Mouse (Mus musculus): ENCODE measurements around the gene Olfr944. TPM values are rescaled to one million over a fixed set of nuclear protein-coding genes. Genes with fewer than 3 reads are reported as not detected.

The Olfr944 gene
- not detected for total RNA-seq (2023)

GRCm38 (mm10) chr9:39201620-39202019 is at the start of gene Olfr944:
Olfr944 (plus strand) TSS chr9:39201920.

GRCm38 (mm10) chr9:39166004-39166403 is 35.7 kb upstream of the Olfr944 start, which contains the start of gene Olfr943:
Olfr943 (plus strand) TSS chr9:39166304.

GRCm38 (mm10) chr9:39249894-39250293 is 48.2 kb downstream of the Olfr944 start, which contains the start of gene Olfr1537:
Olfr1537 (minus strand) TSS chr9:39249994.

Other genes with a start within 250 kb of the Olfr944 start
- not detected for gene Olfr933, start 229.6 kb upstream of the Olfr944 start, total RNA-seq (2023)
- not detected for gene Olfr934, start 213.6 kb upstream of the Olfr944 start, total RNA-seq (2023)
- not detected for gene Olfr935, start 202.2 kb upstream of the Olfr944 start, total RNA-seq (2023)
- gene Olfr146, start 178.5 kb upstream of the Olfr944 start, total RNA-seq (2023): not detected
- not detected for gene Olfr937, start 137.0 kb upstream of the Olfr944 start, total RNA-seq (2023)
- not detected for gene Olfr938, start 123.0 kb upstream of the Olfr944 start, total RNA-seq (2023)
- not detected for gene Olfr27, start 73.8 kb upstream of the Olfr944 start, total RNA-seq (2023)
- not detected for gene Olfr943, start 35.6 kb upstream of the Olfr944 start, total RNA-seq (2023)
- gene Olfr1537, start 48.1 kb downstream of the Olfr944 start, total RNA-seq (2023): not detected
- gene Olfr945, start 74.9 kb downstream of the Olfr944 start, total RNA-seq (2023): not detected
- gene Olfr948, start 124.1 kb downstream of the Olfr944 start, total RNA-seq (2023): not detected
- not detected for gene Olfr951, start 185.5 kb downstream of the Olfr944 start, total RNA-seq (2023)
- gene Olfr952, start 225.2 kb downstream of the Olfr944 start, total RNA-seq (2023): not detected

Measured in B cell, adult 67 days (primary cell).